Mouse (Mus musculus) liver, adult 2 months (tissue): ENCODE data around the gene Slc39a12. TPM values are rescaled to one million over a fixed set of nuclear protein-coding genes. Genes with fewer than 3 reads are reported as not detected.

Source experiments
- DNase-seq: peaks from one replicate; pipeline ENCODE4 v3.0.0-alpha.2; 2011; ENCODE audit warnings: low read depth, low spot score; ENCODE audit errors: extremely low read depth
- H3K27ac ChIP-seq: fragments of 200-500 bp; replicated peaks from 2 replicates; pipeline ENCODE4 v1.5.1; 2012; ENCODE audit warnings: low read depth, mild to moderate bottlenecking, control low read depth, inconsistent platforms, low read length; ENCODE audit not compliant: insufficient read depth
- H3K27me3 ChIP-seq: fragments of 200-500 bp; 2 replicates; pipeline ENCODE4 v1.6.1; 2012; ENCODE audit warnings: mild to moderate bottlenecking, moderate library complexity, low read length, inconsistent platforms; ENCODE audit not compliant: control insufficient read depth, insufficient read depth
- H3K36me3 ChIP-seq: fragments of 200-500 bp; 2 replicates; pipeline ENCODE4 v1.6.1; 2012; ENCODE audit warnings: low read length, inconsistent platforms; ENCODE audit not compliant: control insufficient read depth, insufficient read depth
- H3K4me1 ChIP-seq: fragments of 200-500 bp; 2 replicates; pipeline ENCODE4 v1.6.1; 2011; ENCODE audit warnings: low read length; ENCODE audit not compliant: control insufficient read depth, insufficient read depth
- H3K4me3 ChIP-seq: fragments of 200-500 bp; 2 replicates; pipeline ENCODE4 v1.5.1; 2011; ENCODE audit warnings: low read depth, mild to moderate bottlenecking, control low read depth, low read length, moderate library complexity; ENCODE audit not compliant: insufficient read depth
- H3K79me2 ChIP-seq: fragments of 200-500 bp; 2 replicates; pipeline ENCODE4 v1.6.1; 2012; ENCODE audit warnings: inconsistent platforms, mild to moderate bottlenecking, low read length, moderate library complexity; ENCODE audit not compliant: control insufficient read depth, insufficient read depth
- H3K9ac ChIP-seq: fragments of 200-500 bp; 2 replicates; pipeline ENCODE4 v1.6.1; 2012; ENCODE audit warnings: low read depth, mild to moderate bottlenecking, control low read depth, inconsistent platforms, low read length
- CTCF ChIP-seq: fragments of 200-500 bp; IDR thresholded peaks from 2 replicates; pipeline ENCODE4 v1.5.1; 2011; ENCODE audit warnings: low read depth, low read length, control low read depth
- POLR2A ChIP-seq: fragments of 200-500 bp; IDR thresholded peaks from 2 replicates; pipeline ENCODE4 v1.6.1; 2011; ENCODE audit warnings: low read length, control low read depth; ENCODE audit not compliant: insufficient read depth; ENCODE audit errors: extremely low read depth
- WGBS: fragments of 180-500 bp; shearing (Covaris S2); methylation state at CpG from one replicate; pipeline ENCODE4 v1.1.7; 2018; 5-methylcytosine and 5-hydroxymethylcytosine counted together
- polyA plus RNA-seq: library from polyadenylated mRNA; depleted of rRNA; stranded (reverse); fragments of >200 nt; gene quantifications from 2 replicates; pipeline ENCODE4 v1.2.3, GENCODE M21; 2012
- total RNA-seq: library from RNA; depleted of rRNA; stranded (reverse); fragments of >200 nt; gene quantifications from 2 replicates; pipeline ENCODE4 v1.2.3, GENCODE M21; 2014

Gene Slc39a12
- total and polyA plus RNA-seq, 2 experiments = 0.06 to 0.37 TPM

- Histone ChIP-seq H3K4me1 (no peaks in the 10 kb centered on the region), H3K36me3 (no peaks in the 10 kb centered on the region), H3K4me3 (no peak overlapping the region), H3K9ac (no peak overlapping the region), H3K79me2 (no peaks in the 10 kb centered on the region), H3K27ac (no peak overlapping the region), H3K27me3 (no peaks in the 10 kb centered on the region)
- no peak for DNase-seq
- WGBS = 50% methylated on average over 2 of the region's 2 CpGs
- no peak for TF ChIP-seq POLR2A
- no peak for TF ChIP-seq CTCF
Observed at GRCm38 (mm10) chr2:14496150-14496549, 108.0 kb downstream of the Slc39a12 start.

GRCm38 (mm10) chr2:14502482-14502881 lies 114.4 kb downstream of the Slc39a12 start:
- no peak overlapping the region for H3K9ac ChIP-seq
- no peak for DNase-seq
- no peaks in the 10 kb centered on the region for H3K4me1 ChIP-seq
- no peaks in the 10 kb centered on the region for H3K27me3 ChIP-seq
- H3K27ac ChIP-seq = no peak overlapping the region
- TF ChIP-seq POLR2A = no peak
- no peak for TF ChIP-seq CTCF
- 36% methylated on average over 3 of the region's 3 CpGs for WGBS
- H3K36me3 ChIP-seq = no peaks in the 10 kb centered on the region
- H3K4me3 ChIP-seq = no peak overlapping the region
- no peaks in the 10 kb centered on the region for H3K79me2 ChIP-seq

- Histone ChIP-seq H3K4me1 (no peaks in the 10 kb centered on the region), H3K27me3 (no peaks in the 10 kb centered on the region), H3K36me3 (no peaks in the 10 kb centered on the region), H3K27ac (no peak overlapping the region), H3K79me2 (no peaks in the 10 kb centered on the region), H3K9ac (no peak overlapping the region), H3K4me3 (no peak overlapping the region)
- TF ChIP-seq CTCF (no peak), POLR2A (no peak)
- WGBS = 71% methylated on average over 5 of the region's 5 CpGs
- no peak for DNase-seq
Observed at GRCm38 (mm10) chr2:14518237-14518636, 130.1 kb downstream of the Slc39a12 start.

GRCm38 (mm10) chr2:14534325-14535077 lies 146.4 kb downstream of the Slc39a12 start:
- no peaks in the 10 kb centered on the region for H3K36me3 ChIP-seq
- H3K4me3 ChIP-seq = no peak overlapping the region
- no peak for DNase-seq
- no peak overlapping the region for H3K27ac ChIP-seq
- H3K27me3 ChIP-seq = no peaks in the 10 kb centered on the region
- no peak overlapping the region for H3K9ac ChIP-seq
- WGBS = 87% methylated on average over 3 of the region's 3 CpGs
- no peaks in the 10 kb centered on the region for H3K79me2 ChIP-seq
- no peak for TF ChIP-seq POLR2A
- no peak for TF ChIP-seq CTCF
- no peaks in the 10 kb centered on the region for H3K4me1 ChIP-seq

GRCm38 (mm10) chr2:14535246-14535671 lies 147.1 kb downstream of the Slc39a12 start:
- no peaks in the 10 kb centered on the region for H3K79me2 ChIP-seq
- H3K9ac ChIP-seq = no peak overlapping the region
- WGBS = 73% methylated on average over 3 of the region's 3 CpGs
- H3K4me1 ChIP-seq = no peaks in the 10 kb centered on the region
- no peaks in the 10 kb centered on the region for H3K36me3 ChIP-seq
- no peaks in the 10 kb centered on the region for H3K27me3 ChIP-seq
- no peak for DNase-seq
- no peak overlapping the region for H3K4me3 ChIP-seq
- no peak for TF ChIP-seq POLR2A
- no peak for TF ChIP-seq CTCF
- H3K27ac ChIP-seq = no peak overlapping the region

GRCm38 (mm10) chr2:14537781-14538180 lies 149.7 kb downstream of the Slc39a12 start:
- TF ChIP-seq POLR2A (no peak), CTCF (no peak)
- Histone ChIP-seq H3K4me3 (no peak overlapping the region), H3K27ac (no peak overlapping the region), H3K27me3 (no peaks in the 10 kb centered on the region), H3K36me3 (no peaks in the 10 kb centered on the region), H3K4me1 (no peaks in the 10 kb centered on the region), H3K9ac (no peak overlapping the region), H3K79me2 (no peaks in the 10 kb centered on the region)
- no peak for DNase-seq
- 74% methylated on average over 3 of the region's 3 CpGs for WGBS
